Mouse (Mus musculus): ENCODE measurements around the gene Mbnl3.

Gene Mbnl3

DNA sequence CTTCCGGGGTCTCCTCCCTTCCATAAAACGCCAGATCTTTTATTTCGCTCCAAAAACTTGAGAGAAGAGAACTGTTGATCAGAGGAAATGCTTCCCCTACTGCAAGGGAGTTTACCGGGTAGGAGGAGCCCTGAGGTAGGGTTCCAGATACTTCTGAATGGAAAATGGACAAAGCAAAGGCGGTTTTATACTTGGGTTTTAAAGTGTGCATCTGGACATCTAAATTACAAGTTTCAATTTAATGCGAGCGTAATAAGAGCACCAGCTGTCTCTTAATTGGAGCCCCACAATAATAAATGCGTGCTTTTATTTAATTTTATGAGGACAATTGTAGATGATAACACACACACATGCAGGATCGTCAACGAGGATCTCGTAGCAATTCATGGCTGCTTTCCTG is at the start of gene Mbnl3:
TSS of gene Mbnl3 (minus strand) at position 101 of the 400 bp plus-strand sequence.
- DNase-seq (ENCODE audit: low spot score in 2 of 2) = no peak

- DNase-seq (ENCODE audit: low spot score in 2 of 2) = no peak
Observed at GRCm38 (mm10) chrX:51205548-51206324, 596 bp downstream of the Mbnl3 start.

DNA sequence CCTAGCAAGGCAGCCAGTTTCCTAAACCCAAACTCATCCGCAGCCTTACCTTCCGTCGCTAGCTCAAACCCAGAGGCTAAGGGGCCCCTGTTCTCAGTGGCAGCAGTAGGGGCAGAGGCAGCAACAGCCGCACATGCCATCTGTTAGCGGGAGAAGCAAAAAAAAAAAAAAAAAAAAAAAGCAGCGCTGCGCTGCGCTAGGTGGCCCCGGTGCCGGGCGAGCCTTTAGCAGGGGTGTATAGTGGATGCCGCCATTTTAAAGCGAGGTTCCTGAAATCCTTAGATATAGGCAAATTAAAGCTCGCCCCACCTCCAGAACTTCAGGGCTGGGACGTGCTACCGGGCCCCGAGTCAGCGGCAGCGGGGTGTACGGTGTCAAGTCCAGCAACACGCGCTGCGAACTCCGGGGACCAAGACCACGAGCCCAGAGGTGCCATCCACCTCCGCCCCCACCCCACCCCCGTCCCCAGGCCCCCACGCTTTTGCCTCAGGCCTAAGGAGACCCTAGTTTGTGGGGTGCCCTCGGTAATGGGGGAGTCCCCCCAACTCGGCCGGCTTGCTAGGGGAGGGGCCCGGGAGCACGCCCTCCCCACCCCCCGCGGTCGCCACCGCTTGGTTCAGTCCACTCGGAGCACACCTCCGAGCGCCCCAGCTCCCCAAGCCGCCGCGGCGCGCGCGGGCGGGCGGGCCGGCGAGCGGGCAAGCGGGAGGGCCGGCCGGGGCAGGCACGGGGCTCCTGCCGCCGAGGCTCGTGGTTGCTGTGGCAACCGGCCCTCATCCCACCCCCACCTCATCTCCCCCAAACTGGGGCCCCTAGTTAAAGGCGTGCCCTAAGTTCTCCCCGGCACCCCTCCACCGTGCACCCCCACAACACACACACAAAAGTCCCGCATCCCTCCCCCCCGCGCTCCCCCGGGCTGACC is 1.4 kb downstream of the Mbnl3 start:
- no peak for DNase-seq (ENCODE audit: low spot score in 2 of 2)

- DNase-seq (ENCODE audit: low spot score in 2 of 2) = no peak
Observed at GRCm38 (mm10) chrX:51197012-51197411, 9.3 kb downstream of the Mbnl3 start.

- DNase-seq (ENCODE audit: low spot score in 2 of 2) = no peak
Observed at GRCm38 (mm10) chrX:51171914-51172313, 34.4 kb downstream of the Mbnl3 start.

GRCm38 (mm10) chrX:51171413-51171812 is 34.9 kb downstream of the Mbnl3 start:
- peak in 1 of 2 experiments; percentile 0 for DNase-seq (ENCODE audit: low spot score in 2 of 2)

GRCm38 (mm10) chrX:51170404-51170803 is 35.9 kb downstream of the Mbnl3 start:
- DNase-seq (ENCODE audit: low spot score in 2 of 2) = no peak

GRCm38 (mm10) chrX:51169476-51170045 is 36.8 kb downstream of the Mbnl3 start:
- no peak for DNase-seq (ENCODE audit: low spot score in 2 of 2)

GRCm38 (mm10) chrX:51167976-51168375 is 38.4 kb downstream of the Mbnl3 start:
- DNase-seq (ENCODE audit: low spot score in 2 of 2) = no peak

GRCm38 (mm10) chrX:51164766-51165165 is 41.6 kb downstream of the Mbnl3 start:
- DNase-seq (ENCODE audit: low spot score in 2 of 2) = no peak

GRCm38 (mm10) chrX:51148436-51148835 is 57.9 kb downstream of the Mbnl3 start:
- no peak for DNase-seq (ENCODE audit: low spot score in 2 of 2)

GRCm38 (mm10) chrX:51146351-51146750 is 60.0 kb downstream of the Mbnl3 start:
- peak in 1 of 2 experiments; percentile 20 for DNase-seq (ENCODE audit: low spot score in 2 of 2)

- no peak for DNase-seq (ENCODE audit: low spot score in 2 of 2)
Observed at GRCm38 (mm10) chrX:51140055-51140454, 66.3 kb downstream of the Mbnl3 start.

GRCm38 (mm10) chrX:51131325-51131724 is 75.0 kb downstream of the Mbnl3 start:
- DNase-seq (ENCODE audit: low spot score in 2 of 2) = no peak

DNA sequence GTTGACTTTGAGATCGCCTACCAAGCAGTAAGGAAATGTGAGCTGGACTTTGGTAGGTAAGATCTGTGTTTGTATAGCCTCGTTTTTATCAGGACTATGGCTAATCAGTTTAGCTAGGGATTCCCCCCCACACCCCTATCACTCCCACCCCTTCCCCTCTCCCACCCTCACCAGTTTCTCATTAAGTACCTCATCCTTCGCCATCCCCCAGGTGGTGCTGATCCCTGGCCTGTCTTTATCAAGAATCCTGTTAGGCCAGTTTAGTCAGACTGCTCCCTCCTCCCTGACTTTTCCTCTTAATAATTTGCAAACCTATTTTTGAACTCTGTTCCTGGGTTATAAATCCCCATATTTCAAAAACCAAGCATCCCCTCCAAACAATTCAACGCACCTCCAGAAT is 103.6 kb downstream of the Mbnl3 start:
- DNase-seq (ENCODE audit: low spot score in 2 of 2) = no peak

GRCm38 (mm10) chrX:51084972-51085371 is 121.4 kb downstream of the Mbnl3 start:
- DNase-seq (ENCODE audit: low spot score in 2 of 2) = no peak

DNA sequence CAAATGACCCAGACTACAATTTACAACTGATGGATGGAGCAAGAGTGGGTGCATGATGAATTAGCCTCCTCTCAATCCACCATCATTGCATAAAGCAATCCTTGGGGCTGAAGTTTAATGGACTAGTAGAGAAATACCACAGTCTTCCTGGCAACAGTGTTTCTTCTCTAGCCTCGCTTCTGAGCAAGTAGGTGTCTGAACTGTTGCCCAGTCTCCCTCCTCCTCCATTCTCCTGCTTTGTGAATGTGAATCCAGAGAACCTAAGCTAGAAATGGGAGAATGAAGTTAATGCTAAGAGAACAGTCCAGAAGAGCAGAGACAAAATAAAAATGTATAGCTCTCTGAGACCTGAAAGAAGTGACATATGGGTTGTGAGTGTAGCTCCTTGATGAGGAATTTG is 122.1 kb downstream of the Mbnl3 start:
- peak; percentile 3 to 17 for DNase-seq (ENCODE audit: low spot score in 2 of 2)

DNA sequence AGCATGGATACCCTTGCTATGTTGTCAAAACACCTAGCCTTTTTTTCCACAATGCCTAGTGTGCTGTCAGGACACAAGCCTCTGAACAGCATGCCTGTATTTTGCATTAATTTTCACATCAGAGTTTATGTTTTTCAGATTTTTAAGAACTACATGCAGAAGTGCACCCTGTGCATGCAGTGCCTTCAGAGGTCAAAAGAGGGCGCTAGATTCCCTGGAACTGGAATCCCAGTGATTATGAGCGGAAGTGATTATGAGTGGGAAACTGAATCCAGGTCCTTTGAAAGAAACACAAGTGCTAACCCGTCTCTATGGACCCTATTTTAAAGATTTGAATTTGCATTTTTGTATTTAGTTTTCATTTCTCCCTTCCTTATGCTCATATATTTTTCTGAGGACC is 129.6 kb downstream of the Mbnl3 start:
- DNase-seq (ENCODE audit: low spot score in 2 of 2) = peak; percentile 3 to 4
